ENCODE assay signal across 11 mouse cellular contexts in the genomic region with DNA sequence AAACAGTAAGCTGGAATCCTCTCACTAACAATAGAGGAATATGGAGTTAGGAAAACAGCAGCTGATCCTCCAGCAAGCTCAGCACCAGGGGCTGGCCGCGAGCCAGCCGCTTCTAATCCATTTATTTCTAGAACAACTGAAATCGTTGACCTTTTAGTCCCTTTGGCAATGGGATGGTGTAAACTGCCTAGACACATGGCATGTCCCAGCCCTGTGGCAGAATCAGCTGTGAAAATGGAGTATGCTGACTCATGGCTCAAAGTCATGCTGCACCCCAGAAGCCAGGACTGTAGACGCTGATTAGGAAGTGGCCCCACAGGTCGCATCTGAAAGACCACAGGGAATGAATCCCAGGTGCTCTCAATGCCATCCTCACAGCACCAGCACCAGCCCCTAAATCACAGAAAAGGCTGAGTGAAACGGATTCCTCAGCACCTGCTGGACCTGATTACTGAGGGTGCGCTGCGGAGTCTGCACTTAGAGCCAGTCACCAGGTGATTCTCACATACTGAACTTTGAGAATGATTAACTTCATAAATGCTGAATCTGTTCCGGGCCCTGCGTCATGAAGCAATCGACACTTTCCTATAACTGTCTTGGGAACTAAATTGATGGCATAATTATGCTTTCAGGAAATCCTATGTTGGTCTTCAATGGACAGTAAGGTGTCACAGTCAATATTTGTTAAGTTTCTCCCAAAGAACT. TPM values are rescaled to one million over a fixed set of nuclear protein-coding genes. Genes with fewer than 3 reads are reported as not detected.
A peak's percentile ranks its signal among the peaks of the same experiment; 100 is the strongest.
DNase-seq lines count a peak whose midpoint lies in the region; ATAC-seq lines count a peak whose summit lies in the region.
"Had no signal": no experiment of that assay in that cellular context is flagged by ENCODE, and none has a peak within 500 bp of the region (broad histone marks: within the 10 kb centered on the region; RNA-seq: fewer than 3 reads in every experiment).

No protein-coding gene starts in this region.

- 70% methylated on average over 12 of the region's 12 CpGs for WGBS in kidney, embryonic 14.5 days
- WGBS in large intestine, adult 2 months = 25% methylated on average over 12 of the region's 12 CpGs
- WGBS in heart, embryonic 12.5 days = 69% methylated on average over 12 of the region's 12 CpGs

- ATAC-seq in kidney, embryonic 14.5 days (ENCODE audit: low FRiP score, low TSS enrichment) = no peak
- no peak for ATAC-seq in heart, embryonic 12.5 days (ENCODE audit: insufficient number of reproducible peaks, low FRiP score)
- ATAC-seq: liver, postnatal 0 days had no signal

- no peak overlapping the region for H3K27ac ChIP-seq in kidney, embryonic 14.5 days (ENCODE audit: low read depth, low read length)
- no peak overlapping the region for H3K27ac ChIP-seq in heart, embryonic 12.5 days (ENCODE audit: poor library complexity, severe bottlenecking)
- H3K27ac ChIP-seq: embryonic facial prominence, embryonic 15.5 days had no signal

- no peaks in the 10 kb centered on the region for H3K4me1 ChIP-seq in kidney, embryonic 14.5 days (ENCODE audit: control insufficient read depth, insufficient read depth, low read length)
- no peaks in the 10 kb centered on the region for H3K4me1 ChIP-seq in heart, embryonic 12.5 days (replicated peaks)
- H3K4me1 ChIP-seq: embryonic facial prominence, embryonic 15.5 days had no signal

- H3K9me3 ChIP-seq in kidney, embryonic 14.5 days (ENCODE audit: control insufficient read depth, low read length) = no peaks in the 10 kb centered on the region
- H3K9me3 ChIP-seq in heart, embryonic 12.5 days (replicated peaks) = no peaks in the 10 kb centered on the region
- H3K9me3 ChIP-seq: embryonic facial prominence, embryonic 15.5 days had no signal

- H3K4me3 ChIP-seq in kidney, embryonic 14.5 days (ENCODE audit: low read length) = no peak overlapping the region
- H3K4me3 ChIP-seq in heart, embryonic 12.5 days = no peak overlapping the region
- H3K4me3 ChIP-seq: embryonic facial prominence, embryonic 15.5 days had no signal

- no peaks in the 10 kb centered on the region for H3K36me3 ChIP-seq in kidney, embryonic 14.5 days (ENCODE audit: control insufficient read depth, insufficient read depth, low read length)
- H3K36me3 ChIP-seq in heart, embryonic 12.5 days = no peaks in the 10 kb centered on the region
- H3K36me3 ChIP-seq: embryonic facial prominence, embryonic 15.5 days had no signal

- H3K4me2 ChIP-seq in kidney, embryonic 14.5 days (replicated peaks; ENCODE audit: low read depth, low read length) = no peak overlapping the region
- no peak overlapping the region for H3K4me2 ChIP-seq in heart, embryonic 12.5 days
- H3K4me2 ChIP-seq: embryonic facial prominence, embryonic 15.5 days had no signal

- peak; percentile 19 to 47 for DNase-seq in cerebellum, postnatal 10 days
- DNase-seq in cerebellum, adult 8-10 months = no peak
- DNase-seq in kidney, adult 9 months = peak; percentile 14
- DNase-seq in Muller cell, postnatal 12 days (ENCODE audit: inconsistent ontology term) = peak; percentile 95
- peak; percentile 53 for DNase-seq in large intestine, adult 2 months (ENCODE audit: low read depth, low spot score)
- DNase-seq in thymus, postnatal 36 days = no peak
- DNase-seq: B cell, adult 2 months; liver, postnatal 0 days had no signal

- H3K27me3 ChIP-seq in kidney, embryonic 14.5 days (ENCODE audit: control insufficient read depth, insufficient read depth, low read length) = no peaks in the 10 kb centered on the region
- H3K27me3 ChIP-seq in heart, embryonic 12.5 days (replicated peaks) = no peaks in the 10 kb centered on the region
- H3K27me3 ChIP-seq: embryonic facial prominence, embryonic 15.5 days had no signal

- H3K9ac ChIP-seq in kidney, embryonic 14.5 days (ENCODE audit: low read depth, low read length) = no peak overlapping the region
- H3K9ac ChIP-seq in heart, embryonic 12.5 days = no peak overlapping the region
- H3K9ac ChIP-seq: embryonic facial prominence, embryonic 15.5 days; liver, postnatal 0 days had no signal

RNA-seq across cellular contexts. Expression of a gene that starts 26.5 kb away (rescaled TPM):
- 15.5 and 21.9 TPM in 2 replicates for polyA plus RNA-seq in kidney, embryonic 14.5 days (2014; fragmentation: Nextera tagmentation; extraction: Ambion mirVana)
- 1.6 and 2.0 TPM in 2 replicates for polyA plus RNA-seq in large intestine, adult 2 months (2012; rRNA removed)
- polyA plus RNA-seq in heart, embryonic 12.5 days (2016; fragmentation: Nextera tagmentation; extraction: Ambion mirVana) = 21.5 and 21.8 TPM in 2 replicates

Comparison
In these comparisons a context has a peak if more than half of its experiments do, and no peak if none do; other contexts are left out.
1. DNase-seq: peak in cerebellum, postnatal 10 days (2 of 2), kidney, adult 9 months (single experiment), Muller cell, postnatal 12 days (single experiment) and large intestine, adult 2 months (single experiment); none in cerebellum, adult 8-10 months (single experiment) and thymus, postnatal 36 days (0 of 2).